Mouse (Mus musculus): ENCODE measurements around the gene Ctnnbl1.

- TF ChIP-seq CTCF (IDR thresholded peaks at IDR 0.05; ENCODE audit: low read depth) (no peak), EP300 (IDR thresholded peaks at IDR 0.05; ENCODE audit: low read depth) (no peak)
Observed at GRCm38 (mm10) chr2:157814116-157814964, 77.1 kb downstream of the Ctnnbl1 start.

Data from heart, postnatal 0 days (tissue).